Mouse (Mus musculus) natural killer cell, adult 2 months (primary cell): ENCODE results near the gene Col5a1.

ENCODE experiments used
- DNase-seq, 2 experiments: peaks; one replicate each; pipeline ENCODE4 v3.0.0; 2022; ENCODE audit warnings: low spot score in 2 of 2

Gene Col5a1

GRCm38 (mm10) chr2:27962406-27962805 is 76.2 kb downstream of the Col5a1 start:
- no peak for DNase-seq

GRCm38 (mm10) chr2:27969158-27969557 is 82.9 kb downstream of the Col5a1 start:
- DNase-seq = no peak

GRCm38 (mm10) chr2:27973840-27974239 is 87.6 kb downstream of the Col5a1 start:
- peak in 1 of 2 experiments; percentile 15 for DNase-seq

GRCm38 (mm10) chr2:27975786-27976185 is 89.6 kb downstream of the Col5a1 start:
- no peak for DNase-seq

GRCm38 (mm10) chr2:27976512-27976911 is 90.3 kb downstream of the Col5a1 start:
- DNase-seq = no peak

- DNase-seq = no peak
Measured at GRCm38 (mm10) chr2:27981066-27981465, 94.8 kb downstream of the Col5a1 start.

- DNase-seq = no peak
Measured at GRCm38 (mm10) chr2:27981621-27982535, 95.7 kb downstream of the Col5a1 start.

GRCm38 (mm10) chr2:27983093-27983492 is 96.9 kb downstream of the Col5a1 start:
- DNase-seq = no peak

GRCm38 (mm10) chr2:27983884-27984283 is 97.7 kb downstream of the Col5a1 start:
- DNase-seq = no peak

GRCm38 (mm10) chr2:27986751-27987150 is 100.5 kb downstream of the Col5a1 start:
- no peak for DNase-seq

GRCm38 (mm10) chr2:27990430-27991211 is 104.4 kb downstream of the Col5a1 start:
- no peak for DNase-seq

- no peak for DNase-seq
Measured at GRCm38 (mm10) chr2:27993416-27993815, 107.2 kb downstream of the Col5a1 start.

GRCm38 (mm10) chr2:27999996-28000583 is 113.9 kb downstream of the Col5a1 start:
- no peak for DNase-seq

GRCm38 (mm10) chr2:28000660-28001059 is 114.4 kb downstream of the Col5a1 start:
- DNase-seq = no peak

GRCm38 (mm10) chr2:28001206-28001605 is 115.0 kb downstream of the Col5a1 start:
- DNase-seq = no peak

- DNase-seq = no peak
Measured at GRCm38 (mm10) chr2:28005187-28005586, 119.0 kb downstream of the Col5a1 start.

- no peak for DNase-seq
Measured at GRCm38 (mm10) chr2:28008261-28008660, 122.0 kb downstream of the Col5a1 start.

- no peak for DNase-seq
Measured at GRCm38 (mm10) chr2:28012367-28012766, 126.1 kb downstream of the Col5a1 start.

- DNase-seq = no peak
Measured at GRCm38 (mm10) chr2:28014778-28015177, 128.6 kb downstream of the Col5a1 start.

GRCm38 (mm10) chr2:28024416-28024815 is 138.2 kb downstream of the Col5a1 start:
- no peak for DNase-seq

- no peak for DNase-seq
Measured at GRCm38 (mm10) chr2:28025776-28026175, 139.6 kb downstream of the Col5a1 start.

- DNase-seq = no peak
Measured at GRCm38 (mm10) chr2:28031860-28032259, 145.6 kb downstream of the Col5a1 start.
